Mouse (Mus musculus) embryonic facial prominence, embryonic 11.5 days (tissue): ENCODE measurements around the gene Tulp3. TPM values are rescaled to one million over a fixed set of nuclear protein-coding genes. Genes with fewer than 3 reads are reported as not detected.

ENCODE experiments used
- ATAC-seq: fragments of 200-750 bp; cut with Nextera tagmentation; replicated peaks from 2 replicates; pipeline ENCODE4 v1.8.0; 2017; ENCODE audit warnings: low read depth; ENCODE audit not compliant: insufficient number of reproducible peaks, low FRiP score, low TSS enrichment
- DNase-seq: peaks from one replicate; pipeline ENCODE4 v3.0.0-alpha.2; 2015; ENCODE audit warnings: low spot score
- H3K27ac ChIP-seq: fragments of 300-500 bp; sonication (generic); replicated peaks from 2 replicates; pipeline ENCODE4 v1.5.1; 2014; ENCODE audit warnings: mild to moderate bottlenecking, low read depth, low read length, control low read depth
- H3K27me3 ChIP-seq: fragments of 300-500 bp; sonication (generic); 2 replicates; pipeline ENCODE4 v1.6.1; 2014; ENCODE audit warnings: mild to moderate bottlenecking, low read length, moderate library complexity, mixed read lengths; ENCODE audit not compliant: control insufficient read depth, insufficient read depth
- H3K36me3 ChIP-seq: fragments of 300-500 bp; sonication (generic); replicated peaks from 2 replicates; pipeline ENCODE4 v1.6.1; 2014; ENCODE audit warnings: low read depth, mild to moderate bottlenecking, low read length, moderate library complexity, mixed read lengths; ENCODE audit not compliant: control insufficient read depth, insufficient read depth
- H3K4me1 ChIP-seq: fragments of 300-500 bp; sonication (generic); 2 replicates; pipeline ENCODE4 v1.6.1; 2014; ENCODE audit warnings: low read length, mixed read lengths; ENCODE audit not compliant: control insufficient read depth, insufficient read depth
- H3K4me2 ChIP-seq: fragments of 300-500 bp; sonication (generic); 2 replicates; pipeline ENCODE4 v1.6.1; 2014; ENCODE audit warnings: low read depth, mild to moderate bottlenecking, control low read depth, low read length, moderate library complexity
- H3K4me3 ChIP-seq: fragments of 300-500 bp; sonication (generic); 2 replicates; pipeline ENCODE4 v1.5.1; 2014; ENCODE audit warnings: low read depth, low read length, control low read depth
- H3K9ac ChIP-seq: fragments of 300-500 bp; sonication (generic); replicated peaks from 2 replicates; pipeline ENCODE4 v1.6.1; 2014; ENCODE audit warnings: mild to moderate bottlenecking, control low read depth, low read length
- H3K9me3 ChIP-seq: fragments of 300-500 bp; sonication (generic); replicated peaks from 2 replicates; pipeline ENCODE4 v1.6.1; 2016; ENCODE audit warnings: mild to moderate bottlenecking, low read length, inconsistent platforms, mixed read lengths; ENCODE audit not compliant: control insufficient read depth
- WGBS: fragments of 180-500 bp; shearing (Covaris S2); extraction: QIAGEN DNeasy Blood & Tissue Kit; methylation state at CpG from one replicate; pipeline ENCODE4 v1.1.7; 2014; 5-methylcytosine and 5-hydroxymethylcytosine counted together
- polyA plus RNA-seq: library from polyadenylated mRNA; unstranded; fragments of >200 nt; fragmentation: Nextera tagmentation; extraction: Ambion mirVana; gene quantifications from 2 replicates; pipeline ENCODE4 v1.2.1, GENCODE M21; 2014

The Tulp3 gene
- polyA plus RNA-seq, 1 experiment from 2014 or later: 16.6 TPM

GRCm38 (mm10) chr6:128366466-128366865, 10.8 kb upstream of the Tulp3 start:
- 95% methylated on average over 5 of the region's 5 CpGs for WGBS
- ATAC-seq: no peak

GRCm38 (mm10) chr6:128364721-128365120, 9.1 kb upstream of the Tulp3 start:
- 80% methylated on average over 6 of the region's 6 CpGs for WGBS
- ATAC-seq (no peak), DNase-seq (no peak)
- Histone ChIP-seq H3K9ac (no peak overlapping the region), H3K4me3 (no peak overlapping the region), H3K36me3 (peaks cover 13% of the 10 kb centered on the region), H3K4me1 (no peaks in the 10 kb centered on the region; the same call in 1 of the 2 replicates), H3K27ac (no peak overlapping the region), H3K4me2 (no peak overlapping the region), H3K27me3 (no peaks in the 10 kb centered on the region), H3K9me3 (no peaks in the 10 kb centered on the region)

More at GRCm38 (mm10) chr6:128366466-128366865, 10.8 kb upstream of the Tulp3 start:
- no peak for DNase-seq
- H3K36me3 ChIP-seq: peaks cover 13% of the 10 kb centered on the region
- no peak overlapping the region for H3K4me2 ChIP-seq
- H3K27ac ChIP-seq: no peak overlapping the region
- H3K27me3 ChIP-seq: no peaks in the 10 kb centered on the region
- H3K9me3 ChIP-seq: no peaks in the 10 kb centered on the region
- H3K9ac ChIP-seq: no peak overlapping the region
- no peaks in the 10 kb centered on the region; the same call in 1 of the 2 replicates for H3K4me1 ChIP-seq
- H3K4me3 ChIP-seq: no peak overlapping the region

- Histone ChIP-seq H3K9ac (peak overlapping the region; percentile 95), H3K4me1 (no peaks in the 10 kb centered on the region; the same call in 1 of the 2 replicates), H3K27me3 (no peaks in the 10 kb centered on the region), H3K27ac (peak overlapping the region; percentile 96), H3K4me3 (peak overlapping the region; percentile 95), H3K9me3 (no peaks in the 10 kb centered on the region), H3K36me3 (peaks cover 9% of the 10 kb centered on the region), H3K4me2 (peak overlapping the region; percentile 79)
- WGBS: 2% methylated on average over 33 of the region's 46 CpGs
- ATAC-seq: peak; percentile 60
- DNase-seq: peak; percentile 58
These were observed 7.6 kb upstream of the Tulp3 start for GRCm38 (mm10) chr6:128363007-128363825.

- under 1% methylated on average over 40 of the region's 76 CpGs for WGBS
- Histone ChIP-seq H3K4me1 (no peaks in the 10 kb centered on the region; the same call in 1 of the 2 replicates), H3K36me3 (peaks cover 11% of the 10 kb centered on the region), H3K27ac (peak within 1 kb of the TSS; percentile 96), H3K4me3 (peak within 1 kb of the TSS; percentile 95), H3K27me3 (no peaks in the 10 kb centered on the region), H3K9ac (peak within 1 kb of the TSS; percentile 95), H3K4me2 (peak within 1 kb of the TSS; percentile 79), H3K9me3 (no peaks in the 10 kb centered on the region)
- ATAC-seq (peak; percentile 86), DNase-seq (peak; percentile 92)
These were observed 6.8 kb upstream of the Tulp3 start, which contains the start of the genes Rhno1 and Foxm1 for GRCm38 (mm10) chr6:128362381-128363006. Gene Rhno1, minus strand, starts transcription at chr6:128362911. Gene Foxm1, plus strand, starts transcription at chr6:128362967.

- DNase-seq (no peak), ATAC-seq (no peak)
- Histone ChIP-seq H3K27me3 (no peaks in the 10 kb centered on the region), H3K9me3 (no peaks in the 10 kb centered on the region), H3K4me1 (no peaks in the 10 kb centered on the region; the same call in 1 of the 2 replicates), H3K4me2 (peak overlapping the region; percentile 79), H3K9ac (peak overlapping the region; percentile 95), H3K36me3 (peaks cover 8% of the 10 kb centered on the region), H3K27ac (peak overlapping the region; percentile 96), H3K4me3 (peak overlapping the region; percentile 95)
- WGBS: 18% methylated on average over 8 of the region's 9 CpGs
These were observed 6.2 kb upstream of the Tulp3 start for GRCm38 (mm10) chr6:128361901-128362300.

- 22% methylated on average over 2 of the region's 2 CpGs for WGBS
- Histone ChIP-seq H3K9ac (no peak overlapping the region; the same call in 1 of the 2 replicates), H3K27me3 (no peaks in the 10 kb centered on the region), H3K4me3 (no peak overlapping the region), H3K27ac (no peak overlapping the region), H3K36me3 (peaks cover 2% of the 10 kb centered on the region), H3K4me1 (no peaks in the 10 kb centered on the region), H3K9me3 (no peaks in the 10 kb centered on the region), H3K4me2 (no peak overlapping the region)
- DNase-seq (peak; percentile 75), ATAC-seq (no peak)
These were observed 3.3 kb upstream of the Tulp3 start for GRCm38 (mm10) chr6:128358999-128359398.

- peaks cover 2% of the 10 kb centered on the region for H3K36me3 ChIP-seq
- WGBS: under 1% methylated on average over 28 of the region's 28 CpGs
These were observed 410 bp downstream of the Tulp3 start for GRCm38 (mm10) chr6:128355201-128355681.

More at GRCm38 (mm10) chr6:128355201-128355681, 410 bp downstream of the Tulp3 start:
- DNase-seq (no peak), ATAC-seq (peak; percentile 71)
- peak overlapping the region; percentile 77 for H3K27ac ChIP-seq
- no peaks in the 10 kb centered on the region for H3K4me1 ChIP-seq
- H3K4me2 ChIP-seq: peak overlapping the region; percentile 76
- H3K27me3 ChIP-seq: no peaks in the 10 kb centered on the region
- peak overlapping the region; percentile 78 for H3K9ac ChIP-seq
- peak overlapping the region; percentile 84 for H3K4me3 ChIP-seq
- H3K9me3 ChIP-seq: no peaks in the 10 kb centered on the region
